Mouse (Mus musculus) neural tube, embryonic 11.5 days (tissue): ENCODE measurements around the gene Atp1a4. TPM values are rescaled to one million over a fixed set of nuclear protein-coding genes. Genes with fewer than 3 reads are reported as not detected.
A peak's percentile ranks its signal among the peaks of the same experiment; 100 is the strongest.

ENCODE experiments used
- ATAC-seq: fragments of 200-750 bp; cut with Nextera tagmentation; 2 replicates; pipeline ENCODE4 v1.8.0; 2017; ENCODE audit warnings: moderate number of reproducible peaks, mild to moderate bottlenecking, moderate TSS enrichment, moderate library complexity; ENCODE audit not compliant: insufficient read depth, low FRiP score, low TSS enrichment
- DNase-seq: peaks from one replicate; pipeline ENCODE4 v3.0.0-alpha.2; 2015; ENCODE audit warnings: low spot score
- H3K27ac ChIP-seq: fragments of 300-500 bp; sonication (generic); 2 replicates; pipeline ENCODE4 v1.5.1; 2014; ENCODE audit warnings: low read depth, mild to moderate bottlenecking, low read length
- H3K27me3 ChIP-seq: fragments of 300-500 bp; sonication (generic); 2 replicates; pipeline ENCODE4 v1.6.1; 2014; ENCODE audit warnings: mild to moderate bottlenecking, low read length, mixed read lengths; ENCODE audit not compliant: control insufficient read depth, insufficient read depth
- H3K36me3 ChIP-seq: fragments of 300-500 bp; sonication (generic); 2 replicates; pipeline ENCODE4 v1.6.1; 2014; ENCODE audit warnings: mild to moderate bottlenecking, low read length, moderate library complexity, mixed read lengths; ENCODE audit not compliant: control insufficient read depth, insufficient read depth
- H3K4me1 ChIP-seq: fragments of 300-500 bp; sonication (generic); 2 replicates; pipeline ENCODE4 v1.6.1; 2014; ENCODE audit warnings: low read length, mixed read lengths; ENCODE audit not compliant: control insufficient read depth, insufficient read depth
- H3K4me2 ChIP-seq: fragments of 300-500 bp; sonication (generic); 2 replicates; pipeline ENCODE4 v1.6.1; 2014; ENCODE audit warnings: low read depth, mild to moderate bottlenecking, moderate library complexity
- H3K4me3 ChIP-seq: fragments of 300-500 bp; sonication (generic); 2 replicates; pipeline ENCODE4 v1.5.1; 2014; ENCODE audit warnings: low read depth, low read length
- H3K9ac ChIP-seq: fragments of 300-500 bp; sonication (generic); 2 replicates; pipeline ENCODE4 v1.6.1; 2014; ENCODE audit warnings: mild to moderate bottlenecking, low read length
- H3K9me3 ChIP-seq: fragments of 300-500 bp; sonication (generic); 2 replicates; pipeline ENCODE4 v1.6.1; 2016; ENCODE audit warnings: low read length; ENCODE audit not compliant: control insufficient read depth
- WGBS: fragments of 180-500 bp; shearing (Covaris S2); extraction: QIAGEN DNeasy Blood & Tissue Kit; methylation state at CpG from one replicate; pipeline ENCODE4 v1.1.7; 2014; 5-methylcytosine and 5-hydroxymethylcytosine counted together
- polyA plus RNA-seq: library from polyadenylated mRNA; unstranded; fragments of >200 nt; fragmentation: Nextera tagmentation; extraction: Ambion mirVana; gene quantifications from 2 replicates; pipeline ENCODE4 v1.2.1, GENCODE M21; 2014

Gene Atp1a4
- polyA plus RNA-seq, result not detected in 2 replicates

GRCm38 (mm10) chr1:172258314-172258713 lies at the start of gene Atp1a4:
Gene Atp1a4, minus strand, starts transcription at chr1:172258414.
- Histone ChIP-seq H3K27me3 (no peaks in the 10 kb centered on the region), H3K9ac (no peak within 1 kb of the TSS), H3K36me3 (no peaks in the 10 kb centered on the region), H3K4me3 (no peak within 1 kb of the TSS), H3K27ac (no peak within 1 kb of the TSS), H3K4me2 (no peak within 1 kb of the TSS), H3K9me3 (no peaks in the 10 kb centered on the region), H3K4me1 (peaks cover 3% of the 10 kb centered on the region; the same call in 1 of the 2 replicates)
- DNase-seq (no peak), ATAC-seq (no peak)
- WGBS, result 94% methylated on average over 6 of the region's 6 CpGs

- Histone ChIP-seq H3K4me2 (no peak overlapping the region), H3K9ac (no peak overlapping the region), H3K4me1 (peaks cover 16% of the 10 kb centered on the region), H3K36me3 (no peaks in the 10 kb centered on the region), H3K27ac (no peak overlapping the region), H3K4me3 (no peak overlapping the region), H3K9me3 (no peaks in the 10 kb centered on the region), H3K27me3 (no peaks in the 10 kb centered on the region)
- 74% methylated on average over 10 of the region's 10 CpGs for WGBS
- ATAC-seq (no peak), DNase-seq (no peak)
Measured at GRCm38 (mm10) chr1:172307936-172308335, 49.7 kb upstream of the Atp1a4 start.

DNA sequence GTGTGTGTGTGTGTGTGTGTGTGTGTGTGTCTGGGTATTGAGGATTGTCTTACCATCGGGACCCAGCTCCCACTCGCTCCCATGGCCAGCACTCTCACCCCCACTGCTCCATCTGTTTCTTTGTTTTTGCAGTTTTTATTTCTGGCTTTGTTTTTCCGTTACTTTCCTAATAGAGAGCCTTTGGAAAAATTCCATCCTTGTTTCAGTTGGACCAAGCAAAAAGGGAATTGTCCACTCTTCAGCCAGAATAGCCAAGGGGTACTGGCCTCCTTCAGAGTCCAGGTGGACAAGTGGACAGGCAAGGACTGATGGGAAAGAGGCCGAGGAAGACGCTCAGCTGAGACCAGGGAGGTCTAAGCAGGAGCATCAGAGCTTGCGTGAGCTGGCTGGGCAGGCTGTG lies 48.7 kb upstream of the Atp1a4 start:
- 84% methylated on average over 6 of the region's 6 CpGs for WGBS
- no peaks in the 10 kb centered on the region for H3K36me3 ChIP-seq
- H3K27me3 ChIP-seq, result no peaks in the 10 kb centered on the region
- H3K9ac ChIP-seq, result no peak overlapping the region
- ATAC-seq, result no peak
- H3K27ac ChIP-seq, result no peak overlapping the region
- H3K9me3 ChIP-seq, result no peaks in the 10 kb centered on the region
- H3K4me1 ChIP-seq, result peaks cover 22% of the 10 kb centered on the region
- no peak overlapping the region for H3K4me3 ChIP-seq
- no peak for DNase-seq
- no peak overlapping the region for H3K4me2 ChIP-seq

DNA sequence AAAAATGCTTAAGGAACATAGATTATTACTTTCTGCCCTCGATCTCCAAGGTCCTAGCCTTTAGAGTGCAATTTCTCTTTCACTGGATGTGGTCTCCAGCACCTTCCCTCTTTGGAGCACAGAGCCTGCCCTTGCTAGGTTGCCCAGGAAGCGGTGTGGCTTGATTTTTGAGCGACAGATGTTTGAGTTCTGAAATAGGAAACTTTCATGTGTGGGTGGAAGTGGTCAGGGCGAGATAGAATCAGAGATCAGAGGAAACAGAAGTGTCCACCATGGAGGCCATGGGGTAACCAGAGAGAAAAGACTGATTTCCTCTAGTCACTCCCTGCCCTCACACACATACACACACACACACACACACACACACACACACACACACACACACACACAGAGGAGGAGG lies 48.0 kb upstream of the Atp1a4 start:
- Histone ChIP-seq H3K4me2 (no peak overlapping the region), H3K9me3 (no peaks in the 10 kb centered on the region), H3K27me3 (no peaks in the 10 kb centered on the region), H3K4me1 (peaks cover 21% of the 10 kb centered on the region), H3K9ac (no peak overlapping the region), H3K27ac (no peak overlapping the region), H3K36me3 (no peaks in the 10 kb centered on the region), H3K4me3 (no peak overlapping the region)
- 85% methylated on average over 4 of the region's 4 CpGs for WGBS
- no peak for DNase-seq
- no peak for ATAC-seq

DNA sequence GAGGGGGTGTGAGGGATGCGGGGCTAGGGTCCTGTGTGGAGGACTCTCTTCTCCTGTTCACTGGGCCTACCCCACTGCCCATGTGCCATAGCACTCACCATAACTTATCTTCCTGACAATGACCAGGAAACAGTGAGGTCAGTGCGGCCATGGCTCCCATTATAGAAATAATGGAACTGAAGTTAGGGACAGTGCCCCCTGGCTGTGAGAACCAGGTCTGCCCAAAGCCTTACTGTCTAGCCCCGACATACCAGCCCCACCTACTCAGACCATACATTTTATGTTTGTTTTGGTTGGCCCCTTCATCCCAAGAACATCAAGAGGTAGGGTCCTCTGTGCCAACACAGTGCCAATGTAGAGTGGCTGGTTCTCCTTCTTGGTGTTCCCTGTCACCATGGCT lies 47.4 kb upstream of the Atp1a4 start:
- WGBS, result 70% methylated on average over 3 of the region's 3 CpGs
- no peak overlapping the region for H3K27ac ChIP-seq
- no peak for DNase-seq
- peaks cover 18% of the 10 kb centered on the region for H3K4me1 ChIP-seq
- no peaks in the 10 kb centered on the region for H3K9me3 ChIP-seq
- no peak overlapping the region for H3K4me3 ChIP-seq
- no peak overlapping the region for H3K9ac ChIP-seq
- no peaks in the 10 kb centered on the region for H3K27me3 ChIP-seq
- no peak for ATAC-seq
- H3K4me2 ChIP-seq, result no peak overlapping the region
- H3K36me3 ChIP-seq, result no peaks in the 10 kb centered on the region

GRCm38 (mm10) chr1:172305153-172305552 lies 46.9 kb upstream of the Atp1a4 start:
- Histone ChIP-seq H3K4me1 (peaks cover 18% of the 10 kb centered on the region), H3K27me3 (no peaks in the 10 kb centered on the region), H3K27ac (no peak overlapping the region), H3K4me3 (no peak overlapping the region), H3K9ac (no peak overlapping the region), H3K9me3 (no peaks in the 10 kb centered on the region), H3K36me3 (no peaks in the 10 kb centered on the region), H3K4me2 (no peak overlapping the region)
- no peak for ATAC-seq
- 89% methylated on average over 2 of the region's 2 CpGs for WGBS
- no peak for DNase-seq

DNA sequence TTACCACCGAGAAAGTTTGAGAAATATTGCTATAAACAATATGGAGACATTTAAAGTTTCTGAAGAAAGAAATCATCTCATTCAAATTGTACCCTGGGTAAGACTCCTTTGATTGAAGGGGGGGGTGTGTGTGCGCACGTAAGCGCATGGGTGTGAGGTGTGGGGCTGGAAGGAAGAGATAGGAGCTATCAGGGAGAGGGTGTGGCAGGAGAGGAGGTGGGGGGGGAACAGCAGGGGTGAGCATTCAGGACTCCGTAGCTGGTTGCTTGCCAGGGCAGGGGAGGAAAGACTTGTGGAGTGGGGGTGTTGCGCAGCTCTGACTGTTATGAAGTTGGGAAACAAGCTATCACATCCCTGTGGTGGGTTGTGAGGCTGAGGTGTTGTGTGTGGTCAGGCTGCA lies 46.2 kb upstream of the Atp1a4 start:
- H3K4me2 ChIP-seq, result no peak overlapping the region
- H3K27ac ChIP-seq, result no peak overlapping the region
- H3K9me3 ChIP-seq, result no peaks in the 10 kb centered on the region
- H3K9ac ChIP-seq, result no peak overlapping the region
- H3K4me3 ChIP-seq, result no peak overlapping the region
- H3K4me1 ChIP-seq, result peaks cover 15% of the 10 kb centered on the region
- no peaks in the 10 kb centered on the region for H3K36me3 ChIP-seq
- no peaks in the 10 kb centered on the region for H3K27me3 ChIP-seq
- ATAC-seq (no peak), DNase-seq (no peak)
- WGBS, result 83% methylated on average over 6 of the region's 6 CpGs

DNA sequence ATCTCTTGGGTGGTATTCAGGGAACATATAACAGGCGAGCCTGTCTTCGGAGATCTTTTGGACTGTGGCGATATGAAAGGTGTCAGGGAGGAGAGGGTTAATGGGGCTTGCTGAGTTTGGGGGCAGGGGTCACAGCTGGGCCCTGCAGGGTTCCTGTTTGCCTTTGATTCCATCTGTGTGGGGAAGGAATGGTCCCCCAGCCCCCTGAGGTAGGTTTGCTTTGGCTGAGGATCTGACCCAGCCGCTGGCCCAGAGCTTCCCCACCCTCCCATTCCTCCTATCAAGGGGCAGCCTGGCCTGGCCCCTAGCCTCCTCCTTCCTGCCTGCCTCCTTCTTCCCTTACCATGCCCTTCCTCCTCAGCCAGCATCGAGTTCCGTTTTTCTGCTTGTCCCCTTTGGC lies 44.6 kb upstream of the Atp1a4 start:
- ATAC-seq (no peak), DNase-seq (peak; percentile 61)
- Histone ChIP-seq H3K9ac (no peak overlapping the region), H3K36me3 (no peaks in the 10 kb centered on the region), H3K9me3 (no peaks in the 10 kb centered on the region), H3K4me2 (no peak overlapping the region), H3K4me1 (peaks cover 16% of the 10 kb centered on the region), H3K27ac (no peak overlapping the region), H3K4me3 (no peak overlapping the region), H3K27me3 (no peaks in the 10 kb centered on the region)
- WGBS, result 9% methylated on average over 6 of the region's 6 CpGs

DNA sequence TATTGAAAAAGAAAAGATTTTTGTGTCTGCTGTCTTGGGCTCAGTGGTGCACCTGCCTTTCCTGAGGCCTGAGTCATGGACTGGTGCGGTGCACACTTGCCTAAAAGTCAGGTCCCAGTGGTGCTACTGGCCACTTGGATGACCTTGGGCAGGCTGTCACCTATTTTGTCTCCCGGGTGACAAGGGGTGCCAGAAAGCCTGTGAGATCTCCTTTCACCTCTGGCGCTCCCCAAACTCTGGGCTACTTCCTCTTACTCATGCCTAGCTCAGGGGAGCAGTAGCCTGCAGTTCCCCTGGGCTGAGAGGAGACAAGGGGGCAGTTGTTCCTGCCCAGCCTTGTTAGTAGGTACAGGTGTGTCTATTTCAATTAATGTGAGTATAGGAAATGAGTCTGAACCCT lies 44.1 kb upstream of the Atp1a4 start:
- H3K4me1 ChIP-seq, result peaks cover 18% of the 10 kb centered on the region
- no peak overlapping the region for H3K4me3 ChIP-seq
- no peak overlapping the region for H3K27ac ChIP-seq
- DNase-seq, result no peak
- no peaks in the 10 kb centered on the region for H3K36me3 ChIP-seq
- no peaks in the 10 kb centered on the region for H3K27me3 ChIP-seq
- H3K9me3 ChIP-seq, result no peaks in the 10 kb centered on the region
- H3K9ac ChIP-seq, result no peak overlapping the region
- no peak for ATAC-seq
- H3K4me2 ChIP-seq, result no peak overlapping the region
- WGBS, result 55% methylated on average over 3 of the region's 3 CpGs
